Mouse (Mus musculus) layer of hippocampus, postnatal 25 days (tissue): Measurements from ENCODE around the gene Nubp1. TPM values are rescaled to one million over a fixed set of nuclear protein-coding genes. Genes with fewer than 3 reads are reported as not detected.

ENCODE experiments used
- DNase-seq, 2 experiments: peaks; one replicate each; pipeline ENCODE4 v3.0.0; 2022; ENCODE audit warnings: mixed read lengths in 2 of 2, low spot score in 1 of 2; ENCODE audit errors: extremely low spot score in 1 of 2
- total RNA-seq, 2 experiments: library from RNA; stranded (reverse); gene quantifications; 2 replicates each; pipeline ENCODE4 v1.2.3; 2021

Gene Nubp1
- total RNA-seq, 2 experiments from 2014 or later, result 16.5 to 17.6 TPM

DNA sequence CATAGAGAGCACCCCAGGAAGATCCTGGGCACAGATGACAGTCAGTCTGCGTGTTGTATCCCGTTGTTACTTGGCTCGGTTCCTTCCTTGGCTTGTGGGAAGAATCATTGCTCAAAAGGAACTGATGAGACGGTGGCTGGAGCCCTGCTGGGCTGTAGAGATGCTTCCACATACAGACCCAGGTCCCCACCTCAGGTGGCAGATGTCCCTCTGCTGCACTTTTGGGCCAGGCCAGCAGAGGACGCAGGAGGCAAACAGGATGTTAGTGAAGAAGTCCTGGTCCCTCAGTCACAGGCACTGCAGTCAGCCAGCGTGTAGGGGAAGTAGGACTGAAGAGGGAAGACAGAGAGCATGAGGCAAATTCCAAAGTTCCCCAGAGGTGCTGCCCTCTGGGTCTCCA, 4.2 kb downstream of the Nubp1 start:
- DNase-seq, result peak in 1 of 2 experiments; percentile 66

DNA sequence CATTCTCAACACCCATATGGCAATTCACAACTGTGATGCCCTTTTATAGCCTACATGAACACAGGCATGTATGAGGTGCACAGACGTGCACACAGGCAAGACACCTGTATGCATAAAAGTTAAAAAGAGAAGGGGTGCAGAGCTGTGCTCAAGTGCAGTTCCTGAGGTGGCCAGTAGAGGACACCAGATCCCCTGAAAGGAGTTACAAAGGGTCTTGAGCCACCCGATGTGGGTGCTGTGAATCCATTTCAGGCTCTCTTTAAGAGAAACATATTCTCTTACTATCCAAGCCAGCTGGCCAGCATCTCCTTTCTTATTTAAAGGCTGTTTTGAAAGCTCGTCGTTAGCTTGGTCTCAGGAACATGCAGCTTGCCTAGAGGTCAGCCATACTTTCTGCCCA, 5.1 kb downstream of the Nubp1 start:
- DNase-seq, result no peak

DNA sequence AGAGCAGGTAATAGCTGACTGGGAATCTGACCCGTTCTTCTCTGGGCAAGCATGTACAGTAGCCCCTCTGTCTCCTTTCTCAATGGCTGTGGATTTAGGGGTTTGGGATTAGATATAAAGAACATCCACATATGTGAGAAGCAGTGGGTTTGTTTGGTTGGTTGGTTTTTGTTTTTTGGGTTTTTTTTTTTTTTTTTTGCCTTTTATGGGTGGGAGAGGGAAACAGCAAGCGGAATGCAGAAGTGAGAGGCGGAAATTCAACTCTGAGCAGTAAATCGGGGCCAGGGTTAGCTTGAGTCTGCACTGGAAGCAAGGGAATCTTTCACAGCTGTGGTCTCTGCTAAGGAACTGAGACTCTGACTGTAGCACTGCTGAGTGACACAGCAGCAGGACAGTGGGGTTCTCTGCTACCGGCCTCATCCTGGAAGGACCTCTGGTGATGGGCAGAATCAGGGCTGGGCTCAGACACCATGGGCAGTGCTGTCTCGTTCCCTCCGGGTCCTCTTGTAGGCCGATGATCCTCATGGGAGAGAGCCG, 6.0 kb downstream of the Nubp1 start:
- no peak for DNase-seq

DNA sequence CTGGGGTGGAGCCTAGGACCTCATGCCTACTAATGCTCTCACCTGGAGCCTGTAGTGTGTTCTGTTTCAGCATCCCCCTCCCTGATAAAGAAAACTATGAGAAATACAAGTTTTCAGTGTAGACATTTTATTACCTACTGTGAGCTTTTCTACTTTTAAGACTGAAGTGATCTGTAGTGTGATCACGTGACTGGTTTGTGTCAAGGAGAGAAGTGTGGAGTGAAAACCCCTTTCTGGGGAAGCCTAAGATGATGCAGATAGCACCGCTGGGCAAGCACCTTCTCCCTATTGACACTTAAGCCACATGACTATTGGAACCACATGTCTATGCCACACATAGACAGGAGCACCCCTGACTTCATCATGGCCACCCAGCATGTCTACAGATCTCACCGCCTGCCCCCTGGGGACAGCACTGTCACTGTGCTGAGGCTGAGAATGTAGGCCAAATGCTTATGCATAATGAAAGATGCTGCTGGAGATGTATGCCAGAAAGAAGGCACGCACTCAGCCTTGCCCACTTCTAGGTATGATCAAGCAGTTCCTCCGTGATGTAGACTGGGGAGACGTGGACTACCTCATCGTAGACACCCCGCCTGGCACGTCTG, 8.8 kb downstream of the Nubp1 start:
- no peak for DNase-seq

DNA sequence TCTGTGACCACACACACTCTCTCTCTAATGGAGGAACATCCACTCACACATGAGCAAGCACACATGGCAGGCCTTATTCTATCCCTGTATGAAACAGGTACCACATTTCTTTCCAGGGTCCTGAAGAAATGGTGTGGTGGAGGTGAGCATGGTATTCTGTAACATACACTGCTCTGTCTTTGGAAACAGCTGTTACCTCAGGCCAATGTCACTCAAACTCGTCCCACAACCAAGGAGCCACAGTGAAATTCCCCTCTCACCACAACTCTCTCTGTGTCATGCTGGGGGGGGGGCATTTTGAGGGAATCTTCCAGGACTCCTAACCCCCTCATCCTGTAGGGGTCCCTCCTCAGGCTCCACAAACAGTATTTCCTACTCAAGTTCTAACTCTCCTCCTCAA, 20.2 kb downstream of the Nubp1 start:
- DNase-seq, result no peak

DNA sequence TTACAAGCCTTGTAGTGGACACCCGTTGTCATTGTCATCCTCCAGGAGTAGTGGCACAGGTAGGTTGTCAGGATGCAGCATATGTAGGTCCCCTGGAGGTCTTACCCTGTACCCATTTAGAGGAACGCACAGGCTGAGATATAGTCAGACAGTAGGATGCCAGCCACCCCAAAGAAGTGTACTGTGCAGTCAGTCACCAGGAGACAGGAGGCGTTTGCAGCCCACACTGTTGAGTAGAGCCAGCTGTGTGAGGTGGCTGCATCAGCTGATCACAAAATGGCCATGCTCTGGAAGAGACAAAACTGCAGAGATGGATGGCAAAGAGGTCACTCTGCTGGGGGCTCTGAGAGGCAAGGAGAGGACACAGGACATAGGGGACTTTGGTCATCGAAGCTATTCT, 20.6 kb downstream of the Nubp1 start:
- DNase-seq, result no peak

DNA sequence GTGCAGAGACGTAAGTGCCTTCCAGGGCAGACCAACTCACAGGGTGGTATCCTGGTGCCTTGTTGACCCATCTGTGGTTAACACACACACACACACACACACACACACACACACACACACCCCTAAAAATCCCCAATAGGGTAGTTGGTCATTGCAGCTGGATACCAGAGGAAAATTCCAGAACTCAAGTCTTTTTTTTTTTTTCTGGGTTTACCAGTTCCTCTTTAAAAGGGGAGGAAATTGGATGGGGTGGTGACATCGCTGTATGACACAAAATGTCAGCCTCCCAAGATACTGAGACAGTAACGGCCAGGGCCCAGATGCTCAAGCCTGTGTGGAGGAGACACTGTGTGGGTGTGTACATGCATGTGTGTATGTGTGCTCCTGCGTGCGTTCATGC, 21.6 kb downstream of the Nubp1 start:
- no peak for DNase-seq

DNA sequence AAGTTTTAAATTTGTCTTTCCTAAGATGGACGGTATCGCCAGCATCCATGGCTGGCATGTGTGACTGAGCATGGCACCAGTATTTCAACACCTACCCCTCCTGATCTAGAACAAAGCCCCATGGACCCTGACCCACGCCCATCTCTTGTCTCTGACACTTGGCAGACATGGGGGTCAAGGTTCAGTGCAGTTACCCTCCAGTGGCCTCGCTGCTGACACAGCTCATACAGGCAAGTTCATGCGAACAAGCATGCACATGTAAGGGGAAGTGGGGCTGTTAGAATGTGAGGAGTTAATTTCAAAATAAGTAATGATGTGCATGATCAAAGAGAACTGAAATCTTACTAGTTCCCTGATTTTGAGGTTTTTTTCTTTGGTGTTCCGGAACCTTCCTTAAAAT, 24.4 kb downstream of the Nubp1 start:
- DNase-seq, result no peak

DNA sequence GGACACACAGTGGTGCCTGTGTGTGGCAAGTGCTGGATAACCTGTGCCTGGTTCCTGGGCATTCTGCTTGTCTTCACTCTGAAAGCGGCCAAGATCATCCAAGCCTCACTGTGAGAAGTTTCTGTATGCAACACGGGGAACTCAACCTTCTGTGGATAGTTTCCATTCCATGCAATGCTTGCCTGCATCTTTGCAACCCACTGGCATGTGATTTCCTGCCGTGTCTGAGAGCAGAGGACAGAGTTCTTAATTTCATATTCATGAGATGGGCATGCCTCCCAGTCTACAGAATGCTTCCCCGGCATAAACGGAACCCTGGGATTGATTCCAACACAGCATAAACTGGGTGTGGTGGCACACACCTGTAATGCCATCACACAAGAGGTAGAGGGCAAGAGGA, 26.3 kb downstream of the Nubp1 start:
- no peak for DNase-seq

DNA sequence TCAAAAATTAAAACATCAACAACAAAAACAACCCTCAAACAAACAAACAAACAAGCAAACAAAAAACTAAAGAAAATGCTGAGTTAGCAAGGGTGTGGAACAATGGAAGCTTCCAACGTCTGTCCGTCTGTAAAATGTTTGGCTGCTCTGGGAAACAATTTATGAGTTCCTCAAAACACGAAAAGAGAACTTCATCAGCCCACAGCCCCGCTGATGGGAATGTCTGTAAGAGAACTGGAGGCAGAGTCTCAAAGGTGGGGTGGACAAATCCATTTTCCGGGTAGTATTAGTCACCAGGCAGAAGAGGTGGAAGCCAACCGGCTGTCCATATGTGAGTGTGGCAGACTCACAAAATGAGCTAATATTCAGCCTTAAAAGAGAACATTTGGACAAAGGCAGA, 29.6 kb downstream of the Nubp1 start:
- DNase-seq, result no peak

DNA sequence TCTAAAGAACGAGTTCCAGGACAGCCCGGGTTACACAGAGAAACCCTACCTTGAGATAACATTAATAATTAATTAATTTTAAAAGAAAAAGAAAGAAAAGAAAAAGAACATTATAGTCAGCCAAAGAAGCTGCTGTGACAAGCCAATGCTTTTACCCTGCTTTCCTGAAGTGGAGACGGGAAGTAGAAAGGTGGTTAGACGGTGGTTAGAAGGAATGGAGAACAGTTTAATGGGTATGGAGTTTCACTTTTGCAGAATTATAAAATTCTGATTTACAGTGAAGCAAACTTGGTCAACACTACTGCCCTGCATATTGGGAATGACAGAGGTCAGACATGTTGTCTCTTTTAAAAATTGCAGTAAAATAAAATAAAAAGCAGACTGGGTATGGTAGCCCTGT, 30.0 kb downstream of the Nubp1 start:
- no peak for DNase-seq

DNA sequence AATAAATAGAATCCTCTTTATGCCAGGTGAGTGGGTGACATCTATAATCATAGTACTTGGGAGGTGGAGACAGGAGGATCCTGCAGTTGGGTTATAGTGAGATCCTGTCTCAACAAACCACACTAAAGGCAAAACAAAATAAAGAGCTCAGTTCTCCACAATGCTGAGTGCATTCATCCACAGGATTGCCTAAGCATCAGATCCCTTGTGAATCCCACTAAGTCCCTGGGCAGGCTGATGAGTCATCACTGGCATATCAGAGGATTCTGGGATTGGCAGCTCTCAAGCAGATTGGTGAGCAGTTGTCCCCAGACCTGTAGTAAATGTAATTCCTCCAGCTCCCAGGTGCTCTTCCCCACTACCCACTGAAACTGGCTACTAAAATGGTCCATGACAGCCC, 32.0 kb downstream of the Nubp1 start:
- DNase-seq, result no peak

DNA sequence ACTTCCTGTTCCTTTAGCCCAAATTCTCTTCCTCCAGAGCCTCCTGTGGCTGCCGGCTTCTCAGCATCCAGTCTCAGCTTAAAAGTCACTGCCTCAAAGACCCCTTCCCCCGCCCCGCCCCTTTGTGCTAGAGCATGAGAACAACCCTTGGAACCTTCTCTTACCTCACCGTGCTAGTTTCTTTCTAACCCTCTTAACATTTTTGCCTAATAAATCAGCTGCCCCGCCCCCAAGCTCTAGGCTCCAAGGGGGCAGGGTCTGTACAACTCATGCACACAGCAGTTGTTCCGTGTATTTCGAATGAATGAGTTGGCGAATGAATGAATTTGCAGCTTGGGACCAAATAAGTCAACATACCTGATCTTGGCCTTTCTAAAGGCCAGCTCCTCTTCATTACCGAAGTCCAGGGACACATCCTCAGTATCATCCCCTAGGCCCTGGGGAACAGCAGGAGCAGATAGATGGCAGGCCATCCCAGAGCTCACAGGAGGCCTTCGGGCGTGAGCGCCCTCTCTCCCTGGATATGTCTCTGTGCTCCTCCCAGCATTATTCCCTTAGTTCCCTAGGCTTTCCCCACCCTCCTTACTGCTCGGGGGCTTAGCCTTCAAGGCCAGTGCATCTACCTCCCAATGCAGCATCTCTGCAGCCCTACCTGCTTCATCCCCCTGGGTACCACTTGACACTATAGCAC, 35.0 kb downstream of the Nubp1 start:
- no peak for DNase-seq

DNA sequence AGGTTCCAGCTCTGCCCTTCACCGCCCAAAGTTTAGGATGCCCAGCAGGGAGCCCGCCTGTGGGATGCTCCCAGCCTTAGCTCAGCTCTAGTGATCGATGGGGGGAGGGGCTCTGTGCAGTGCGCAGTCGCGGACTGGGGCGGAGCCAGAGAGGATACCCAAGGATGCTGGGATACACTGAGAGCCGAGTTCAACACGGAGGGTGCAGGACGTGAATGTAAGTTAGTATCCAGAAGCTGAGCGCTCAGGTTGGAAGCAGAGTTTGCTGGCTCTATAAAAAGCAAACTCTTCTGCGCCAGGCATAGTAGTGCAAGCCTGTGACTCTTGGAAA, 35.5 kb downstream of the Nubp1 start, which contains the start of gene Tvp23a:
Tvp23a (minus strand) TSS at position 99 of the 331 bp plus-strand sequence.
- peak; percentile 82 to 83 for DNase-seq

DNA sequence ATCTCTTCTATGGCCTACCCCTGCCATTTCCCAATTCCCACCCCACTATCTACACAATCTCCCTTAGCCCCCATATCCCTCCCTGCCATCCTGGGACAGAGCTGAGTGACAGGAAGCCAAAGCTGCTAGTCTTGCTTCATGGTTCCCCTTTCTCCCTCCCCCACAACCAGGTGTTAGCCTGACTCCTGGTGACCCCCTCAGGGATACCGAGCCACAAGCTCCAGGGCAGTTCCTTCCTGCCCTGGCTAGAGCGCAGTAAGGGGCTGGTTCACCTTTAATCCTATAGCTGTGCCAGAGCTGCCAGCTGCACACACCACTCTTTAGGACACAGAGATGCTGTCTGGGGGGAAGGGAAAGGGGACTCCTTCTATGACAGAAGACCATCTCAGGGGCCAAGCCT, 36.0 kb downstream of the Nubp1 start:
- no peak for DNase-seq

DNA sequence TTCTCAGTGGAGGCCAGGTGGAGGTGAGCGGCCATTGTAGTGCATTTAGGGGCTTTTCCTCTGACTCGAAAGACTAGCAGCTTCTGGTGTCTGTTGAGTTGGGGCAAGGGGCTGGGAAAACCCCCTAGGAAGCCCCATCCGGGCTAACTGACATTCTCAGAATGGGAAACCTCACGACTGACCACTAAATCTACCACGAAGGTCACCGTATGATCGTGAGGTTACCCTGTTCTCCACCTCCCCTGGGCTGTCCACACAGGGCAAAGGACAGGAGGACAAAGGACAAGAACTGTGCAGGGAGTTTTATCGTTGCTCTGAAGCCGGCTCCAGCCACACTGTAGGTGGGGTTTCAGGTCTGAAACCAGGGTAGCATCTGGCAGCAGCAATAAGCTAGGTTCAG, 37.2 kb downstream of the Nubp1 start:
- DNase-seq, result no peak

DNA sequence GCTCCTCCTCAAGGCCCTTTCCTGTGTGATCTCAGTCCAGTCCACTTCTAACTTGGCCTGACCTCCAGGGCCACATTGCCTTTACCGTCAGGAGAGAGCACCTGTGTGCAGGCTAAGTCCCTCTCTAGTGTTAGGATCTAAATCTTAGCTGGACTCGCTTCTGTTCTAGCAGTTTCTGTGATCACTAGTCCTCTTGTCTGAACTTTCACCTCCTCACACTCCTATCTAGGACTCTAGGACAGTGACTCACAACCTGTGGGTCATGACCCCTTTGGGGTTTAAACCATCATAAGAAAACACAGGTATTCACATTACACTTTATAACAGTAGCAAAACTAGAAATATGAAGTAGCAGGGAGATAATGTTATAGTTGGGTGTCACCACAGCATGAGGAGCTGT, 40.2 kb downstream of the Nubp1 start:
- no peak for DNase-seq

DNA sequence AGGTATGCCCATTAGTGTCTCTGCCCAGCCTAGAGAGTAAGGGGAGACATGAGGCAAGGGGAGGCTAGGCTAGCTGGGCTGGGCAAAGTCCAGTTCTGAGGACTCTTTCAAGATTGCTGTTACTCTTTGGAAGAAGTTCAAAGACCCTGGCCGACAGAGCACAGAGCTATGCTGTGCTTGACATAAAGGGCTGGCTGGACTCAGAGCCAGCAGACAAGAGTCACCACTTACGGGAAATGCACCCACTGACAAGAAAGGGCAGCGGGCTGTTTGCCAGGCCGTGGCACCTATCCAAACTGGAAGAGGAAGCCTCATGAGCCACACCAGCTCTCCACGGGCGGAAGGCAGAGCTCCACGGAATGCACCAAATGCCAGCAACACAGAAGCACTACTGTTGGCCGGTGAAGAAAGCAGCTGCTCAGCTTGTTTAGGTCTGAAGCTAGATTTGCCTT, 40.7 kb downstream of the Nubp1 start:
- DNase-seq, result peak; percentile 44 to 72

DNA sequence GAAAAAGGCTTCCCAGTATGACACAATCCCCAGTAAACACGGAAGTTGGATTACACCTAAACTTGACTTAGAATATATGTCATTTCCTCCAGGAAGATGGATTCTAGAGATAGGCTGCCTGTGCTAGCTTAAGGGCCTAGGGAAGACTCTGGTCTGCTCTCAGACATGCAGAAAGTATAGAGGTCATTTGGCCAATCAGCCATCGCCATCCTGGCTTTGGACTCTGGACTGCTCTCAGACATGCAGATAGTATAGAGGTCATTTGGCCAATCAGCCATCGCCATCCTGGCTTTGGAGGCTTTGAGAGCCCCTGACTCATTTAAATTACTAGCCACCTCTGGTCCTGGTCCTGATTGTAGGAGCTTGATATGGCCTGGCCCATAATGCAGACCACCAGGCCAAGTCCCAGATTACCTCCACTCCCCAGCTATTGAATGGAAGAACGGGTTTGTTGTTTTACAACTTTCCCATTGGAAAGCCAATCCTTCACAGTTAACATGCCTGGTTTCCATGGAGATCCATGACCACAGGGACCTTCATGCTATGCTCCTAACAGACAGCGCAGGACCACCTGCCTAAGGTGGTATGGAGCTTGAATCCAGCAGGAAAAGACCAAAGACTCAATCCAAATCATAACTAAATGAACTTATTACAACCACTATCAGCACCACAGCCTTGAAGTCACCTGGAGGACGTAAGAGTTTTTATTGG, 42.3 kb downstream of the Nubp1 start:
- DNase-seq, result no peak

DNA sequence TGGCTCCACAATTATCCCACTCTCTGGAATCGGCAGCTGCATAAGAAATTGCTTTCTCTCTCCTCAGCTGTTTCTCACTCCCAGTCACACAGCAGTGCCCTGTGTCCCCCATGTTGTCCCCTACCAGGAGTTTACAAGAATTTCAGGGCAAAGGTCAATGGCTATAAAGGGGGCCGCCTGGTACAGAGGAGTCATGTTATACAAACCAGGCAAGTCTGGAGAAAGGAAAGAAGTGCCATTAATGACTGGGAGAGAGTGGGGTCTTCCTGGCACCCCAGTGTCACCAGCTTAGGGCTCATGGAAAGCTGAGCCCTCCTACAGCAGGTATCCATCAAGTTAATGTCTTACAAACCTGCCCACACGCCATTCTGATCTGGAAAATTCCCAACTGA, 42.8 kb downstream of the Nubp1 start:
- no peak for DNase-seq

DNA sequence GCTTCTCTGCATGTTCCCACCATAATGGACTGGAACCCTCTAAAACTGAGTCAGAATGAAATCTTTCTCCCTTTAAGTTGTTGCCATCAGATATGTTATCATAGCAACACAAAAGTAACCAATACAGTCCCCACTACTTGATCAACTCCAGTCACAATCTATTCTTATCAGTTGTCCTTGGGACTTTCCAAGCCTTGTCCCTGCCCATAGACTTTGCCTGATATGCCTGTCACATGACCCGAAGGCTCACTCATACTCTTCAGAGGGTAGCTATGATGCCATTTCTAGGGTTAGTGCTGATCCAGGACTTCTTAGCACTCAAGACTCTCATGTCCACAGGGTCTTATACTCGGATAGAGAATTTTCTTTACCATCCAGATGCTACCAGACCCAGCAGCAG, 48.4 kb downstream of the Nubp1 start:
- DNase-seq, result no peak

DNA sequence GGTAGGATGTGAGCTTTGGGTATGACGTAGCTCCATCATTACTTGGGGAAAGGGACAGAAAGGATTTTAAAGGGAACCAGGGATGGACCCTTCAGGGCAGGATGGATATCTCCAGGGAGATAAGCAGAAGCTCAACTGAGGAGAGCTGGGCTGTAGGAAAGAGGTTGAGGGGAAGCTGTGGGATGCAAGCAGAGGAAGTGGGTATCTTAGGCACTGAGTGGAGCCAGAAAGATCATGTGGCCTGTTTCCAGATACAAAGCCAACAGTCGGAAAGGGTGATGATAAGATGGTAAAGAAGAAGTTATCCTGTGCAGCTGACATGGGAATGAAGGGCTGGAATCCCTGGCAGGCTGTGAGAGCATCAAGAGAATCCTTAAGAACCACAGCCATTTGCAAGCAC, 49.4 kb downstream of the Nubp1 start:
- no peak for DNase-seq
